Mouse (Mus musculus): ENCODE data around the gene Eif4b.

GRCm38 (mm10) chr15:102074070-102074731, 628 bp downstream of the Eif4b start:
- TF ChIP-seq POLR2A (IDR thresholded peaks at IDR 0.05; ENCODE audit: low read depth, low read length) (no peak), CTCF (IDR thresholded peaks at IDR 0.05; ENCODE audit: extremely low read depth, insufficient read depth, insufficient read length, insufficient replicate concordance) (no peak)

Data from spleen, adult 2 months (tissue).